Mouse (Mus musculus) heart, adult 2 months (tissue): ENCODE data around the gene Car10.

Source experiments
- CTCF ChIP-seq: fragments of 200-600 bp; IDR thresholded peaks from 2 replicates; pipeline ENCODE4 v1.8.1; 2022; ENCODE audit warnings: antibody characterized with exemption, mild to moderate bottlenecking, moderate library complexity
- EP300 ChIP-seq: fragments of 200-500 bp; IDR thresholded peaks from 2 replicates; pipeline ENCODE4 v1.6.1; 2011; ENCODE audit warnings: low read depth, low read length, control low read depth; ENCODE audit not compliant: insufficient read depth
- POLR2A ChIP-seq: fragments of 200-500 bp; IDR thresholded peaks from 2 replicates; pipeline ENCODE4 v1.6.1; 2011; ENCODE audit warnings: mild to moderate bottlenecking, low read depth, low read length, control low read depth; ENCODE audit not compliant: insufficient read depth

GRCm38 (mm10) chr11:93434997-93435915 lies 337.4 kb downstream of the Car10 start:
- TF ChIP-seq CTCF: no peak
- no peak for TF ChIP-seq EP300
- no peak for TF ChIP-seq POLR2A
